Mouse (Mus musculus) kidney, embryonic 16.5 days (tissue): ENCODE results near the gene D11Wsu47e. TPM values are rescaled to one million over a fixed set of nuclear protein-coding genes. Genes with fewer than 3 reads are reported as not detected.

Source experiments
- ATAC-seq: fragments of 200-750 bp; cut with Nextera tagmentation; 2 replicates; pipeline ENCODE4 v1.8.0; 2017; ENCODE audit warnings: moderate TSS enrichment; ENCODE audit not compliant: low FRiP score, low TSS enrichment
- H3K27ac ChIP-seq: fragments of 300-500 bp; sonication (generic); 2 replicates; pipeline ENCODE4 v1.5.1; 2014; ENCODE audit warnings: low read length
- H3K27me3 ChIP-seq: fragments of 300-500 bp; sonication (generic); 2 replicates; pipeline ENCODE4 v1.6.1; 2014; ENCODE audit warnings: low read length, control low read depth, mixed read lengths; ENCODE audit not compliant: insufficient read depth
- H3K36me3 ChIP-seq: fragments of 300-500 bp; sonication (generic); 2 replicates; pipeline ENCODE4 v1.6.1; 2014; ENCODE audit warnings: low read length, control low read depth, mixed read lengths; ENCODE audit not compliant: insufficient read depth
- H3K4me1 ChIP-seq: fragments of 300-500 bp; sonication (generic); 2 replicates; pipeline ENCODE4 v1.6.1; 2014; ENCODE audit warnings: low read length, control low read depth, mixed read lengths; ENCODE audit not compliant: insufficient read depth
- H3K4me2 ChIP-seq: fragments of 300-500 bp; sonication (generic); replicated peaks from 2 replicates; pipeline ENCODE4 v1.6.1; 2014; ENCODE audit warnings: low read depth, low read length
- H3K4me3 ChIP-seq: fragments of 300-500 bp; sonication (generic); 2 replicates; pipeline ENCODE4 v1.5.1; 2014; ENCODE audit warnings: mild to moderate bottlenecking, low read length
- H3K9ac ChIP-seq: fragments of 300-500 bp; sonication (generic); replicated peaks from 2 replicates; pipeline ENCODE4 v1.6.1; 2014; ENCODE audit warnings: low read length
- H3K9me3 ChIP-seq: fragments of 300-500 bp; sonication (generic); 2 replicates; pipeline ENCODE4 v1.6.1; 2016; ENCODE audit warnings: low read length, control low read depth
- WGBS: fragments of 180-500 bp; shearing (Covaris S2); extraction: QIAGEN DNeasy Blood & Tissue Kit; methylation state at CpG from one replicate; pipeline ENCODE4 v1.1.7; 2014; 5-methylcytosine and 5-hydroxymethylcytosine counted together
- polyA plus RNA-seq: library from polyadenylated mRNA; unstranded; fragments of >200 nt; fragmentation: Nextera tagmentation; extraction: Ambion mirVana; gene quantifications from 2 replicates; pipeline ENCODE4 v1.2.1, GENCODE M21; 2015

Gene D11Wsu47e
- polyA plus RNA-seq, 1 experiment from 2014 or later = 23.7 TPM

GRCm38 (mm10) chr11:113737553-113737854, 53.3 kb downstream of the D11Wsu47e start:
- no peak overlapping the region for H3K4me2 ChIP-seq
- no peak for ATAC-seq
- H3K4me1 ChIP-seq = peaks cover 69% of the 10 kb centered on the region
- 0 out of 2 replicates have a peak, but pooled peaks cover 5% of the 10 kb centered on the region for H3K36me3 ChIP-seq
- H3K27me3 ChIP-seq = no peaks in the 10 kb centered on the region
- WGBS = 65% methylated on average over 3 of the region's 3 CpGs
- H3K4me3 ChIP-seq = no peak overlapping the region
- H3K9me3 ChIP-seq = no peaks in the 10 kb centered on the region
- H3K27ac ChIP-seq = no peak overlapping the region
- no peak overlapping the region for H3K9ac ChIP-seq

- H3K4me1 ChIP-seq = peaks cover 65% of the 10 kb centered on the region
- no peak overlapping the region for H3K27ac ChIP-seq
- 84% methylated on average over 8 of the region's 8 CpGs for WGBS
Measured at GRCm38 (mm10) chr11:113737912-113738311, 53.7 kb downstream of the D11Wsu47e start.

GRCm38 (mm10) chr11:113739213-113739612, 55.0 kb downstream of the D11Wsu47e start:
- 51% methylated on average over 8 of the region's 8 CpGs for WGBS

More at GRCm38 (mm10) chr11:113737912-113738311, 53.7 kb downstream of the D11Wsu47e start:
- H3K9ac ChIP-seq = no peak overlapping the region
- no peak overlapping the region for H3K4me3 ChIP-seq
- H3K4me2 ChIP-seq = no peak overlapping the region
- H3K36me3 ChIP-seq = peaks cover 10% of the 10 kb centered on the region
- H3K27me3 ChIP-seq = no peaks in the 10 kb centered on the region
- ATAC-seq = no peak
- peaks cover under 1% of the 10 kb centered on the region; the same call in 1 of the 2 replicates for H3K9me3 ChIP-seq

GRCm38 (mm10) chr11:113740100-113740499, 55.9 kb downstream of the D11Wsu47e start:
- Histone ChIP-seq H3K27ac (peak overlapping the region; percentile 48; the same call in 1 of the 2 replicates), H3K4me3 (no peak overlapping the region), H3K4me1 (peaks cover 43% of the 10 kb centered on the region), H3K36me3 (peaks cover 18% of the 10 kb centered on the region), H3K9me3 (peaks cover 7% of the 10 kb centered on the region; the same call in 1 of the 2 replicates), H3K27me3 (no peaks in the 10 kb centered on the region), H3K9ac (no peak overlapping the region), H3K4me2 (no peak overlapping the region)
- 73% methylated on average over 7 of the region's 7 CpGs for WGBS
- ATAC-seq = no peak

More at GRCm38 (mm10) chr11:113739213-113739612, 55.0 kb downstream of the D11Wsu47e start:
- peaks cover 7% of the 10 kb centered on the region; the same call in 1 of the 2 replicates for H3K9me3 ChIP-seq
- no peak for ATAC-seq
- no peak overlapping the region for H3K4me2 ChIP-seq
- peaks cover 18% of the 10 kb centered on the region for H3K36me3 ChIP-seq
- H3K4me1 ChIP-seq = peaks cover 52% of the 10 kb centered on the region
- H3K4me3 ChIP-seq = no peak overlapping the region
- H3K27me3 ChIP-seq = no peaks in the 10 kb centered on the region
- H3K27ac ChIP-seq = peak overlapping the region; percentile 48; the same call in 1 of the 2 replicates
- H3K9ac ChIP-seq = no peak overlapping the region

- Histone ChIP-seq H3K4me2 (no peak overlapping the region), H3K36me3 (peaks cover 18% of the 10 kb centered on the region), H3K9ac (no peak overlapping the region), H3K27ac (no peak overlapping the region), H3K4me3 (no peak overlapping the region), H3K27me3 (no peaks in the 10 kb centered on the region), H3K4me1 (peaks cover 30% of the 10 kb centered on the region), H3K9me3 (peaks cover 7% of the 10 kb centered on the region; the same call in 1 of the 2 replicates)
- 100% methylated on average over 1 of the region's 1 CpGs for WGBS
- no peak for ATAC-seq
Measured at GRCm38 (mm10) chr11:113742998-113743397, 58.8 kb downstream of the D11Wsu47e start.

Other genes with a start within 250 kb of the D11Wsu47e start
- gene Sstr2, start 65.1 kb upstream of the D11Wsu47e start, polyA plus RNA-seq = 0.36 and 0.47 TPM in 2 replicates
- 25.1 and 28.2 TPM in 2 replicates for gene Cog1, start 35.2 kb upstream of the D11Wsu47e start, polyA plus RNA-seq
- 23.5 and 25.4 TPM in 2 replicates for gene Slc39a11, start 34.3 kb upstream of the D11Wsu47e start, polyA plus RNA-seq
- gene Fam104a, start 257 bp upstream of the D11Wsu47e start, polyA plus RNA-seq = 43.8 and 45.7 TPM in 2 replicates
- 1.3 and 1.4 TPM in 2 replicates for gene Cpsf4l, start 25.6 kb downstream of the D11Wsu47e start, polyA plus RNA-seq
- 73.9 and 74.5 TPM in 2 replicates for gene Cdc42ep4, start 67.5 kb downstream of the D11Wsu47e start, polyA plus RNA-seq